9 mouse cellular contexts compared by ENCODE assay signal in genomic region chrX:99455581-99455980, GRCm38 (mm10). TPM values are rescaled to one million over a fixed set of nuclear protein-coding genes. Genes with fewer than 3 reads are reported as not detected.
DNase-seq lines count a peak whose midpoint lies in the region; ATAC-seq and TF ChIP-seq lines count a peak whose summit lies in the region.
"Had no signal": no experiment of that assay in that cellular context is flagged by ENCODE, and none has a peak within 500 bp of the region (broad histone marks: within the 10 kb centered on the region; RNA-seq: fewer than 3 reads in every experiment).

No protein-coding gene starts in this region.

- peaks cover 4% of the 10 kb centered on the region for H3K27me3 ChIP-seq in forebrain, embryonic 11.5 days (ENCODE audit: control insufficient read depth, insufficient read depth, low read length)
- peaks cover 66% of the 10 kb centered on the region for H3K27me3 ChIP-seq in limb, embryonic 12.5 days

- DNase-seq in layer of hippocampus, adult 2 months (ENCODE audit: low spot score in 2 of 2), result peak; percentile 21 to 44
- no peak for DNase-seq in layer of hippocampus, postnatal 14 days (ENCODE audit: low spot score in 2 of 2)
- DNase-seq in forebrain, embryonic 11.5 days (ENCODE audit: low spot score), result peak; percentile 87
- peak; percentile 78 for DNase-seq in retina, embryonic 14.5 days (ENCODE audit: low spot score)
- DNase-seq in adrenal gland, postnatal 36 days, result no peak
- no peak for DNase-seq in thymus, postnatal 36 days
- no peak for DNase-seq in urinary bladder, postnatal 10 days (ENCODE audit: low spot score)
- DNase-seq: cerebellum, postnatal 14 days had no signal

- TF ChIP-seq CTCF in layer of hippocampus, adult 2 months (conservative IDR thresholded peaks at IDR 0.05), result no peak

- H3K27ac ChIP-seq in layer of hippocampus, adult 2 months, result no peak overlapping the region
- peak overlapping the region; percentile 87 for H3K27ac ChIP-seq in forebrain, embryonic 11.5 days (ENCODE audit: low read depth, low read length)
- peak overlapping the region; percentile 66 for H3K27ac ChIP-seq in limb, embryonic 12.5 days

- peak overlapping the region; percentile 37; the same call in 1 of the 2 replicates for H3K4me2 ChIP-seq in forebrain, embryonic 11.5 days (ENCODE audit: low read depth, low read length, severe bottlenecking)
- H3K4me2 ChIP-seq in limb, embryonic 12.5 days, result no peak overlapping the region

- no peak overlapping the region for H3K4me3 ChIP-seq in layer of hippocampus, adult 2 months
- no peak overlapping the region for H3K4me3 ChIP-seq in forebrain, embryonic 11.5 days (ENCODE audit: low read depth, low read length)
- no peak overlapping the region for H3K4me3 ChIP-seq in limb, embryonic 12.5 days (replicated peaks)

- peaks cover 14% of the 10 kb centered on the region; the same call in 1 of the 2 replicates for H3K4me1 ChIP-seq in forebrain, embryonic 11.5 days (replicated peaks; ENCODE audit: control insufficient read depth, insufficient read depth, low read length)
- peaks cover 45% of the 10 kb centered on the region for H3K4me1 ChIP-seq in limb, embryonic 12.5 days (replicated peaks)

- ATAC-seq in forebrain, embryonic 11.5 days (replicated peaks; ENCODE audit: low FRiP score), result peak; percentile 91
- ATAC-seq in limb, embryonic 12.5 days (ENCODE audit: insufficient number of reproducible peaks, insufficient read depth, low FRiP score, low TSS enrichment, low read depth), result no peak; the same call in 1 of the 2 replicates

- H3K9me3 ChIP-seq in forebrain, embryonic 11.5 days (ENCODE audit: control insufficient read depth, low read length), result no peaks in the 10 kb centered on the region
- H3K9me3 ChIP-seq in limb, embryonic 12.5 days, result no peaks in the 10 kb centered on the region

- H3K9ac ChIP-seq in forebrain, embryonic 11.5 days (ENCODE audit: low read length), result peak overlapping the region; percentile 28; the same call in 1 of the 2 replicates
- H3K9ac ChIP-seq in limb, embryonic 12.5 days (replicated peaks), result no peak overlapping the region

- no peaks in the 10 kb centered on the region for H3K36me3 ChIP-seq in forebrain, embryonic 11.5 days (ENCODE audit: control insufficient read depth, insufficient read depth, low read length)
- no peaks in the 10 kb centered on the region for H3K36me3 ChIP-seq in limb, embryonic 12.5 days

- 22% methylated on average over 5 of the region's 5 CpGs for WGBS in forebrain, embryonic 11.5 days
- WGBS in limb, embryonic 12.5 days, result 40% methylated on average over 5 of the region's 5 CpGs

RNA-seq across cellular contexts. Expression of gene Pja1, which starts 15.5 kb away (rescaled TPM):
- 100 to 1,000 TPM; 203 to 207 TPM for total RNA-seq in layer of hippocampus, adult 2 months (2021)
- total RNA-seq in layer of hippocampus, postnatal 14 days (2021), result 100 to 1,000 TPM; 186 to 188 TPM
- 228 TPM in 2 replicates for polyA plus RNA-seq in forebrain, embryonic 11.5 days (2014; fragmentation: Nextera tagmentation; extraction: Ambion mirVana)
- polyA plus RNA-seq in limb, embryonic 12.5 days (2016; fragmentation: Nextera tagmentation; extraction: Ambion mirVana), result 178 and 181 TPM in 2 replicates
- 100 to 1,000 TPM; 116 to 170 TPM for total RNA-seq in adrenal gland, postnatal 36 days (2021)

Comparison
In these comparisons a context has a peak if more than half of its experiments do, and no peak if none do; other contexts are left out.
1. DNase-seq: peak in layer of hippocampus, adult 2 months (2 of 2), forebrain, embryonic 11.5 days (single experiment) and retina, embryonic 14.5 days (single experiment); none in layer of hippocampus, postnatal 14 days (0 of 2), adrenal gland, postnatal 36 days (0 of 2), thymus, postnatal 36 days (0 of 2) and urinary bladder, postnatal 10 days (single experiment).